Mouse (Mus musculus) kidney, adult 18-20 months (tissue): Measurements from ENCODE around the gene Spout1.
A peak's percentile ranks its signal among the peaks of the same experiment; 100 is the strongest.
"Not testable (repeated sequence)": the region's sequence is repeated elsewhere in the genome, so short reads cannot be mapped to it uniquely, and the experiment has no call there.

Experiments used
- DNase-seq: peaks from one replicate; pipeline ENCODE4 v3.0.0; 2021

The Spout1 gene

GRCm38 (mm10) chr2:30176561-30176960 lies 1.7 kb downstream of the Spout1 start:
- peak; percentile 67 for DNase-seq

- DNase-seq = no peak
These were observed 2.4 kb downstream of the Spout1 start for GRCm38 (mm10) chr2:30175897-30176296.

- DNase-seq = no peak
These were observed 4.6 kb downstream of the Spout1 start for GRCm38 (mm10) chr2:30173541-30174240.

GRCm38 (mm10) chr2:30171997-30172382 lies 6.3 kb downstream of the Spout1 start:
- no peak for DNase-seq

- peak; percentile 93 for DNase-seq
These were observed 6.8 kb downstream of the Spout1 start, which contains the start of gene Endog for GRCm38 (mm10) chr2:30171371-30171996. Endog (plus strand) TSS chr2:30171493.

GRCm38 (mm10) chr2:30166677-30167076 lies 11.6 kb downstream of the Spout1 start:
- DNase-seq = no peak

- no peak for DNase-seq
These were observed 13.8 kb downstream of the Spout1 start for GRCm38 (mm10) chr2:30164340-30164932.

- DNase-seq = no peak
These were observed 16.4 kb downstream of the Spout1 start for GRCm38 (mm10) chr2:30161809-30162208.

GRCm38 (mm10) chr2:30159871-30160270 lies 18.4 kb downstream of the Spout1 start:
- not testable (repeated sequence) for DNase-seq

GRCm38 (mm10) chr2:30152616-30153015 lies 25.6 kb downstream of the Spout1 start:
- no peak for DNase-seq

- no peak for DNase-seq
These were observed 26.4 kb downstream of the Spout1 start for GRCm38 (mm10) chr2:30151840-30152239.

GRCm38 (mm10) chr2:30147466-30147865 lies 30.8 kb downstream of the Spout1 start:
- DNase-seq = peak; percentile 87

GRCm38 (mm10) chr2:30144436-30144835 lies 33.8 kb downstream of the Spout1 start:
- DNase-seq = no peak

- peak; percentile 31 for DNase-seq
These were observed 38.2 kb downstream of the Spout1 start for GRCm38 (mm10) chr2:30140021-30140420.

GRCm38 (mm10) chr2:30136458-30136857 lies 41.8 kb downstream of the Spout1 start:
- peak; percentile 49 for DNase-seq

GRCm38 (mm10) chr2:30134928-30135620 lies 43.2 kb downstream of the Spout1 start:
- peak; percentile 69 for DNase-seq

- DNase-seq = peak; percentile 47
These were observed 43.9 kb downstream of the Spout1 start for GRCm38 (mm10) chr2:30134378-30134711.

- DNase-seq = peak; percentile 99
These were observed 44.5 kb downstream of the Spout1 start, which contains the start of gene Tbc1d13 for GRCm38 (mm10) chr2:30133613-30134377. Tbc1d13 (plus strand) TSS chr2:30133746.

GRCm38 (mm10) chr2:30132801-30133612 lies 45.3 kb downstream of the Spout1 start:
- DNase-seq = peak; percentile 81

- DNase-seq = not testable (repeated sequence)
These were observed 47.0 kb downstream of the Spout1 start for GRCm38 (mm10) chr2:30131240-30131639.

- peak; percentile 49 for DNase-seq
These were observed 48.1 kb downstream of the Spout1 start for GRCm38 (mm10) chr2:30130156-30130555.

- peak; percentile 37 for DNase-seq
These were observed 49.5 kb downstream of the Spout1 start for GRCm38 (mm10) chr2:30128789-30129188.
